Mouse (Mus musculus): ENCODE data around the gene Arhgef6.

GRCm38 (mm10) chrX:57312066-57312465 lies 26.5 kb downstream of the Arhgef6 start:
- TF ChIP-seq EP300 (IDR thresholded peaks at IDR 0.05; ENCODE audit: low read depth) (no peak), CTCF (IDR thresholded peaks at IDR 0.05; ENCODE audit: low read depth) (no peak)
